Mouse (Mus musculus) myocyte (in vitro differentiated cells): Measurements from ENCODE around the gene Akr1b8. TPM values are rescaled to one million over a fixed set of nuclear protein-coding genes. Genes with fewer than 3 reads are reported as not detected.
"Not testable (repeated sequence)": the region's sequence is repeated elsewhere in the genome, so short reads cannot be mapped to it uniquely, and the experiment has no call there.

Experiments used
- H3K27me3 ChIP-seq: one replicate; pipeline ENCODE4 v1.6.1; 2011; ENCODE audit not compliant: control insufficient read depth, insufficient read depth, insufficient read length
- H3K36me3 ChIP-seq: one replicate; pipeline ENCODE4 v1.6.1; 2011; ENCODE audit not compliant: control insufficient read depth, insufficient read depth
- H3K4me2 ChIP-seq: one replicate; pipeline ENCODE4 v1.6.1; 2011; ENCODE audit warnings: low read depth, control low read depth
- H3K4me3 ChIP-seq: one replicate; pipeline ENCODE4 v1.5.1; 2011; ENCODE audit warnings: mild to moderate bottlenecking, control low read depth, moderate library complexity
- H3K79me2 ChIP-seq: one replicate; pipeline ENCODE4 v1.6.1; 2011; ENCODE audit not compliant: control insufficient read depth, insufficient read depth
- H3ac ChIP-seq: one replicate; pipeline ENCODE4 v1.6.1; 2011; ENCODE audit not compliant: control insufficient read depth, insufficient read length
- CEBPB ChIP-seq: IDR thresholded peaks from 2 replicates; pipeline ENCODE4 v1.6.1; 2011; ENCODE audit warnings: mild to moderate bottlenecking, moderate library complexity; ENCODE audit not compliant: poor library complexity, insufficient read depth, severe bottlenecking
- E2F4 ChIP-seq: IDR thresholded peaks from one replicate; pipeline ENCODE4 v1.6.1; 2011; ENCODE audit warnings: mild to moderate bottlenecking, control low read depth, moderate library complexity; ENCODE audit not compliant: insufficient read depth
- MAX ChIP-seq: IDR thresholded peaks from one replicate; pipeline ENCODE4 v1.6.1; 2011; ENCODE audit warnings: low read depth, mild to moderate bottlenecking, control low read depth
- MYOD1 ChIP-seq, 3 experiments: IDR thresholded peaks; one replicate each; pipeline ENCODE4 v1.6.1; 2011; ENCODE audit warnings: control low read depth in 2 of 3, low read depth in 2 of 3, mild to moderate bottlenecking in 2 of 3, moderate library complexity in 1 of 3; ENCODE audit not compliant: insufficient read length in 2 of 3, control insufficient read depth in 1 of 3
- MYOG ChIP-seq, 3 experiments: IDR thresholded peaks; one replicate each; pipeline ENCODE4 v1.6.1; 2011; ENCODE audit warnings: control low read depth in 2 of 3, low read depth in 2 of 3, mild to moderate bottlenecking in 2 of 3; ENCODE audit not compliant: insufficient read length in 2 of 3, control insufficient read depth in 1 of 3, insufficient read depth in 1 of 3
- POLR2A ChIP-seq: IDR thresholded peaks from one replicate; pipeline ENCODE4 v1.6.1; 2011; ENCODE audit warnings: low read depth, mild to moderate bottlenecking, control low read depth, moderate library complexity; ENCODE audit not compliant: insufficient read length
- POLR2AphosphoS2 ChIP-seq: IDR thresholded peaks from one replicate; pipeline ENCODE4 v1.6.1; 2011; ENCODE audit warnings: low read depth, control low read depth; ENCODE audit not compliant: insufficient read length
- REST ChIP-seq: IDR thresholded peaks from one replicate; pipeline ENCODE4 v1.6.1; 2011; ENCODE audit warnings: mild to moderate bottlenecking, control low read depth, moderate library complexity; ENCODE audit not compliant: insufficient read depth, insufficient read length
- SRF ChIP-seq: IDR thresholded peaks from one replicate; pipeline ENCODE4 v1.6.1; 2011; ENCODE audit warnings: low read depth; ENCODE audit not compliant: control insufficient read depth, insufficient read length
- TCF12 ChIP-seq: IDR thresholded peaks from one replicate; pipeline ENCODE4 v1.6.1; 2011; ENCODE audit warnings: mild to moderate bottlenecking, control low read depth; ENCODE audit not compliant: poor library complexity, insufficient read depth, severe bottlenecking
- TCF3 ChIP-seq: IDR thresholded peaks from one replicate; pipeline ENCODE4 v1.6.1; 2011; ENCODE audit warnings: low read depth, control low read depth; ENCODE audit not compliant: insufficient read length
- USF1 ChIP-seq: IDR thresholded peaks from one replicate; pipeline ENCODE4 v1.6.1; 2011; ENCODE audit warnings: low read depth, mild to moderate bottlenecking, control low read depth, moderate library complexity
- polyA plus RNA-seq: library from polyadenylated mRNA; unstranded; fragments of >200 nt; fragmentation: generic; extraction: Trizol; gene quantifications from one replicate; pipeline ENCODE4 v1.2.1, GENCODE M21; 2012; ENCODE audit warnings: missing spikeins

The Akr1b8 gene
- polyA plus RNA-seq, 1 experiment = 167 TPM

GRCm38 (mm10) chr6:34350037-34350699 lies 3.8 kb upstream of the Akr1b8 start:
- H3K27me3 ChIP-seq = no peaks in the 10 kb centered on the region
- TF ChIP-seq MAX (no peak), MYOG (IDR thresholded peaks at IDR 0.05; ENCODE audit: control insufficient read depth in 1 of 3, insufficient read depth in 1 of 3, insufficient read length in 2 of 3, low read depth in 2 of 3) (no peak), E2F4 (no peak), SRF (no peak), TCF3 (no peak), REST (no peak), MYOD1 (IDR thresholded peaks at IDR 0.05; ENCODE audit: control insufficient read depth in 1 of 3, insufficient read length in 2 of 3, low read depth in 2 of 3) (no peak), POLR2A (no peak), CEBPB (no peak), POLR2AphosphoS2 (no peak), USF1 (no peak), TCF12 (no peak)
- H3K79me2 ChIP-seq = no peaks in the 10 kb centered on the region
- no peak overlapping the region for H3K4me3 ChIP-seq
- H3ac ChIP-seq = no peak overlapping the region
- H3K4me2 ChIP-seq = no peak overlapping the region
- no peaks in the 10 kb centered on the region for H3K36me3 ChIP-seq

- H3ac ChIP-seq, H3K27me3 ChIP-seq, H3K79me2 ChIP-seq, H3K4me2 ChIP-seq, H3K4me3 ChIP-seq, H3K36me3 ChIP-seq: not testable (repeated sequence)
Observed at GRCm38 (mm10) chr6:34351481-34351880, 2.4 kb upstream of the Akr1b8 start.

GRCm38 (mm10) chr6:34352401-34352800 lies 1.5 kb upstream of the Akr1b8 start:
- Histone ChIP-seq H3K4me2 (no peak overlapping the region), H3K4me3 (no peak overlapping the region), H3K79me2 (no peaks in the 10 kb centered on the region), H3K27me3 (no peaks in the 10 kb centered on the region), H3K36me3 (peaks cover 2% of the 10 kb centered on the region), H3ac (no peak overlapping the region)
- TF ChIP-seq MYOG (IDR thresholded peaks at IDR 0.05; ENCODE audit: control insufficient read depth in 1 of 3, insufficient read depth in 1 of 3, insufficient read length in 2 of 3, low read depth in 2 of 3) (no peak), SRF (no peak), POLR2A (no peak), TCF12 (no peak), TCF3 (no peak), POLR2AphosphoS2 (no peak), USF1 (no peak), REST (no peak), MYOD1 (IDR thresholded peaks at IDR 0.05; ENCODE audit: control insufficient read depth in 1 of 3, insufficient read length in 2 of 3, low read depth in 2 of 3) (no peak), CEBPB (no peak), E2F4 (no peak), MAX (no peak)

GRCm38 (mm10) chr6:34354354-34355348 lies 732 bp downstream of the Akr1b8 start:
- Histone ChIP-seq H3K36me3 (peaks cover 24% of the 10 kb centered on the region), H3K79me2 (no peaks in the 10 kb centered on the region), H3K4me3 (peak overlapping the region; percentile 32), H3K27me3 (no peaks in the 10 kb centered on the region), H3ac (no peak overlapping the region), H3K4me2 (peak overlapping the region; percentile 98)
- no peak for TF ChIP-seq SRF
- TF ChIP-seq E2F4 = no peak
- no peak for TF ChIP-seq MAX
- no peak for TF ChIP-seq POLR2AphosphoS2
- no peak for TF ChIP-seq TCF12
- no peak for TF ChIP-seq MYOG (IDR thresholded peaks at IDR 0.05; ENCODE audit: control insufficient read depth in 1 of 3, insufficient read depth in 1 of 3, insufficient read length in 2 of 3, low read depth in 2 of 3)
- TF ChIP-seq CEBPB = no peak
- TF ChIP-seq REST = no peak
- TF ChIP-seq USF1 = no peak

GRCm38 (mm10) chr6:34355349-34355747 lies 1.4 kb downstream of the Akr1b8 start:
- Histone ChIP-seq H3K27me3 (no peaks in the 10 kb centered on the region), H3ac (no peak overlapping the region), H3K36me3 (peaks cover 26% of the 10 kb centered on the region), H3K4me2 (peak overlapping the region; percentile 98), H3K79me2 (no peaks in the 10 kb centered on the region), H3K4me3 (peak overlapping the region; percentile 32)
- TF ChIP-seq MAX = no peak
